Mouse (Mus musculus) testis, postnatal 14 days (tissue): Measurements from ENCODE around the gene Canx.
"Not testable (repeated sequence)": the region's sequence is repeated elsewhere in the genome, so short reads cannot be mapped to it uniquely, and the experiment has no call there.

Source experiments
- DNase-seq: peaks from one replicate; pipeline ENCODE4 v3.0.0; 2021; ENCODE audit warnings: low spot score

The Canx gene

GRCm38 (mm10) chr11:50325496-50326301 is at the start of gene Canx:
Canx (minus strand) TSS chr11:50325673.
- DNase-seq, result peak; percentile 99

GRCm38 (mm10) chr11:50374286-50375015 is 49.0 kb upstream of the Canx start:
- no peak for DNase-seq

GRCm38 (mm10) chr11:50373621-50374020 is 48.1 kb upstream of the Canx start:
- no peak for DNase-seq

- DNase-seq, result no peak
Measured at GRCm38 (mm10) chr11:50373086-50373485, 47.6 kb upstream of the Canx start.

GRCm38 (mm10) chr11:50371911-50372310 is 46.4 kb upstream of the Canx start:
- DNase-seq, result no peak

- peak; percentile 49 for DNase-seq
Measured at GRCm38 (mm10) chr11:50371399-50371841, 45.9 kb upstream of the Canx start.

GRCm38 (mm10) chr11:50370969-50371368 is 45.5 kb upstream of the Canx start:
- no peak for DNase-seq

GRCm38 (mm10) chr11:50369360-50369911 is 44.0 kb upstream of the Canx start:
- DNase-seq, result no peak

- DNase-seq, result no peak
Measured at GRCm38 (mm10) chr11:50367531-50367930, 42.1 kb upstream of the Canx start.

- no peak for DNase-seq
Measured at GRCm38 (mm10) chr11:50365322-50365721, 39.8 kb upstream of the Canx start.

- DNase-seq, result peak; percentile 66
Measured at GRCm38 (mm10) chr11:50364548-50364947, 39.1 kb upstream of the Canx start.

- DNase-seq, result not testable (repeated sequence)
Measured at GRCm38 (mm10) chr11:50361282-50361681, 35.8 kb upstream of the Canx start.

- DNase-seq, result peak; percentile 41
Measured at GRCm38 (mm10) chr11:50358950-50359861, 33.7 kb upstream of the Canx start.

GRCm38 (mm10) chr11:50355395-50355794 is 29.9 kb upstream of the Canx start:
- DNase-seq, result no peak

- no peak for DNase-seq
Measured at GRCm38 (mm10) chr11:50354851-50355250, 29.4 kb upstream of the Canx start.

GRCm38 (mm10) chr11:50354162-50354561 is 28.7 kb upstream of the Canx start, which contains the start of gene Cby3:
Cby3 (plus strand) TSS chr11:50354462.
- no peak for DNase-seq

GRCm38 (mm10) chr11:50352177-50352576 is 26.7 kb upstream of the Canx start:
- DNase-seq, result no peak

- DNase-seq, result no peak
Measured at GRCm38 (mm10) chr11:50346256-50347032, 21.0 kb upstream of the Canx start.

GRCm38 (mm10) chr11:50345486-50345885 is 20.0 kb upstream of the Canx start:
- no peak for DNase-seq

- no peak for DNase-seq
Measured at GRCm38 (mm10) chr11:50336891-50337290, 11.4 kb upstream of the Canx start.

GRCm38 (mm10) chr11:50336126-50336525 is 10.7 kb upstream of the Canx start:
- peak; percentile 39 for DNase-seq
